Mouse (Mus musculus): ENCODE data around the gene Baz1a. TPM values are rescaled to one million over a fixed set of nuclear protein-coding genes. Genes with fewer than 3 reads are reported as not detected.
A peak's percentile ranks its signal among the peaks of the same experiment; 100 is the strongest.

The Baz1a gene
- total RNA-seq, 2 experiments from 2014 or later: 6.8 to 8.6 TPM

DNA sequence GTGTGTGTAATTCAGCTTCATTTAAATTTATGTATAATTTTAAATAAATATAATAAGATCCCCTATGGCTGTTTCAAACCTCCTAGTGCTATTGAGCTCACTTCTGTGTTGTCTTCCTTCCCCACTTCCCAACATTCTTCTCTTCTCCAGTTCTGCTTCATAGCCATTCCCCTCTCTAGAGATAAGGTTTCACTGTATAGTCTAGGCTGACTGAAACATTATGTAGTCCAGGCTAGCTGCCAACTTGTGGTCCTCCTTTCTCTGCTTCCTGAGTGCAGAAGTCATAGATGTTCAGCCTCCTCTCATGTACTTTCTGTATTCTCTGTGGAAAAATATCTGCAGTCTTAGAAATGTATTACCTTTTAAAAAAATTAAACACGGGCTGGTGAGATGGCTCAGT lies 136.3 kb downstream of the Baz1a start:
- intact Hi-C loops (cut with DNase I): loop anchor here (2.0 kb wide), 1 partner anchor 15 kb away; the partner anchor contains the start of gene Cfl2

DNA sequence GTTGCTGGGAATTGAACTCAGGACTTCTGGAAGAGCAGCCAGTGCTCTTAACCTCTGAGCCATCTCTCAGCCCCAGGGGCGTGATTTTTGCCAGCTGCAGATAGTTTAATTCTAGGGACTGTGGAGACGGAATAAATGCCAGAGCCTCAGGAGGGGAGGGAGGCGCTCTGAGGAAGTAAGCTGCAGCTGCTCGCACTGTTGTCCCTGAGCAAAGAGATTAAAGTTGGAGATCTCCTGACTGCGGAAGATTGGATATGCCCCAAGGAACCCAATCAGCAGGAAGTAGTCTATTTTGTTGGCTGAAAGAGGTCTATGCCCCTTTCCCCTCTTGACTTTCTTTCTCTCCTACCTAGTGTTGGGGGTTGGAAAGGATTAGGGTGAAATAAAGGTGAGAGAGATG lies 137.3 kb downstream of the Baz1a start:
- intact Hi-C loops (cut with DNase I): no loop called here
- DNase-seq (ENCODE audit: low spot score): no peak

More for the DNA sequence above, 136.3 kb downstream of the Baz1a start:
- no peak for DNase-seq (ENCODE audit: low spot score)

DNA sequence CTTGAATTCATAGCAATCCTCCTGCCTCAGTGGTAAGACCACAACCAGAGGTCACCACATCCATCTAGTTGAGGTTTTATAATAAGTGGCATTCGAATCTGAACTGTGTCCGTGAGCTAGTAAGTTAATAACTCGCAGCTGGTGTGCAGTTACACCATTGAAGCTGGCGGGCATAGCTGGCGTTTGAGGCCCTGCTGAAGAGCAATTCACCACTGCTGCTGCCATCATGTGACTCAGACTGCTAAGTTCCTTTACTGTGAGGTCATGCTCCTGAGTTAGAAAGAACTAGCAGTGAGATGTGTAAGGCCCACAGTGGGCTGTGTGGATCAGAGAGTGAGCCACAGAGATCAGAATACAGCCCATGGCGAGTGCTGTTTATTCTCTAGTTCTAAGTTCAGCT lies 139.4 kb downstream of the Baz1a start:
- DNase-seq (ENCODE audit: low spot score): peak; percentile 8

DNA sequence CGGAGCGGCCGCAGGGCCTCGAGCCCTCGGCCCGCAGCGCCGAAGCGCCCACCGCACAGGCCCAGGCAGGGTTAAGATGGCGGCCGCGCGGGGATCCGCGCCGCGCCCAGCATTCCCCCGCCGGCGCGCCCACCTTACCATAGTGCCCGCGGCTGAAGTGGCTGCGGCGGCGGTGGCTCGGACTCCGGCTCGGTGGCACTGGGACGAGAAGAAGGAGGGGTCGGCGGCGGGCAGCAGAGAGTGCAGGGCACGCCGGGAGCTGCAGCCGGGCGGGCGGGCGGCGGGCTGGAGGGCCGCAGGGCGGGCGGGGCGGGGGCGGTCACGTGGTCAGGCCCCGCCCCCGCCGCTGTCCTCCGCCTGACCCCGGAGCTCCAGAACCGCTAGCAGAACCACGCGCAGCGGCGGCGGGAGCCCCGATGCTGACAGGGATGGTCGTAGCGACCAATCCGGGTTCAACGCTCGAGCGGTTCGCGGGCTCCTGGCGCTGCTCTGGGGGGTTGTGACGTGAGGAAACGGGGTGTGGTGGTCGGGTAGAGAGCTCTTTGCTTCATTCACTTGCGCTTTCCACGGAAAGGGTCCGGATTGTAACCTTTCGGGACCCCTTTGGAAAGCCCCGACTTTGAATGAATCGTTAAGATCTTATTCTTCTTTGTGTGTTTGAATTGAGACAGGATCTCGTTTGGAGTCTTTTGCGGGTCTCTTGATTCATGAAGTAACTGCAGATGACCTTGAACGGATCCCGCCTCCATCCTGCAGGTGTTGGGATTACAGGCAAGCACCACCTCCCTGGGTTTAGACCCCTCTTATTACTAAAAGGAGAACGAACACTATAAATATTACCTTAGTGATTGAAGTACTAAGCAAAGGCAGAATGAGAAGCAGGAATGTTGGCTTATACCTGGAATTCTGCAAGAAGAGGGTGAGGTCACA lies 151.3 kb downstream of the Baz1a start, which contains the start of gene Cfl2:
Cfl2 (minus strand) TSS at position 272 of the 930 bp plus-strand sequence.
- intact Hi-C loops (cut with DNase I): loop anchor here (2.0 to 10.0 kb wide), 2 partner anchors 16 to 122 kb away; partner anchors contain the start of gene Gm20403
- DNase-seq (ENCODE audit: low spot score): peak; percentile 67

More for the DNA sequence above, 139.4 kb downstream of the Baz1a start:
- intact Hi-C loops (cut with DNase I): no loop called here

DNA sequence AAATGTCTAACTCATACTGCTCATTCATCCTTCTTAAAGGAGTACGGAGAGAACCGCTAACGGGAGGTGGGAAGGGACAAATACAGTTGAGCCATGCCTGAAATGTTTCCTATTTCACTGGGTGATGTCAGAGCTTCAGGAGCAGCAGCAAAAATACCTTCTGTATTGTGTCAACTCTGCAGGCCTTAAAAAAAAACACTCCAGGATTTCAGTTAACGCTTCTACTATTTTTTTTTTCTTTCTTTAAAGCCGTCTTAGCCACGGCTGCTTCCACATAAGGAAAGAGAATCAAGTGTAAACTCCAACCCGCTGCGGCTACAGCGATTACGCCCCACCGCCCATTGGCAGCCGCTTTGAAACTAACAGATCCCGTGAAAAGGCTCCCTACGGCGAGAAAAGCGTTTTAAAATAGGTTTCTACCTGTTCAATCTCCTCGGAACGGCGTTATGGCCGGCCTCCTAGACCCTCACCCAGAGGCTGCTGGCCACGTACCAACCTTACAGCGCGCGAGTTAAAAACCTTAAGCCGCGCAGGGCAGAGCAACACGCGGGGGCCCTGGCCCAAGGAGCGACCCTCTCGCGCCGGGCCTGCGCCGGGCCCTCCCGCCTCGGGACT lies 152.1 kb downstream of the Baz1a start:
- intact Hi-C loops (cut with DNase I): loop anchor here (2.0 to 10.0 kb wide), 2 partner anchors 17 to 123 kb away; partner anchors contain the start of gene Gm20403
- no peak for DNase-seq (ENCODE audit: low spot score)

DNA sequence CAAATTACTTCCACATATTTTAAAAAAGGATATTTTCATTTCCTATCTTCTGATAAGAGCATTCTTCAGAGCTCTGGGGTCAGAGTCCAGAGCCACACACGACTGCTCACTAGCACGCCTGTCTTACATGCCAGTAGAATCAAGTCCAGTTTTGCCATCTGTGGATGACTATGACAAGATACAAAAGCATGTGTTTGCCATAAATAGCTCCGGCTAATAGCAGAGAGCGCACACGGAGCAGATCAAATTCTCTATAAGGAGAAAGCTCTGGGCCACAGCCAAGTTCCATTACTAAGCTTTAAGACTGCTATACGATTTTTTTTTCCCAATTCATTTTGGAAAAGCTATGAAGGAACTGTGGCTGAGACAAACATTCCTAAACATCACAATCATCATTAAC lies 154.6 kb downstream of the Baz1a start:
- DNase-seq (ENCODE audit: low spot score): no peak
- intact Hi-C loops (cut with DNase I): no loop called here

DNA sequence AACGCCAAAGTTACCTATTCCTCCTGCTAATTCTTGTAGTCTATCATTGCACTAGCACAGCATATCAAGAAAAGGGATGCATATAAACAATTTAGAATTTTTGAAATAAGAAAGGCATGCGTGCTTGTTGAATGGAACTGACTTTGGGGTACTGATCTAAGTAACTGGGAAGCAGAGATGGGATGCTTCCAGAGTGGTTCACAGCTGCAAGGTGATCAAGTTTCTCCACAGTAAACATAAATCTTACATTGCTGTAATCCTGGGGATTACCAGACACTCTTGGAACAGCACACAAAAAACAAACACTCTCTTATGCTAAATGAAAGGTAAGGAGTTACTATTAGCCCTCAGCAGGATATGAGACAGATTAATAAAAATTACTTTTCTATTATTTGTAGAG lies 163.6 kb downstream of the Baz1a start:
- no peak for DNase-seq (ENCODE audit: low spot score)
- intact Hi-C loops (cut with DNase I): no loop called here

DNA sequence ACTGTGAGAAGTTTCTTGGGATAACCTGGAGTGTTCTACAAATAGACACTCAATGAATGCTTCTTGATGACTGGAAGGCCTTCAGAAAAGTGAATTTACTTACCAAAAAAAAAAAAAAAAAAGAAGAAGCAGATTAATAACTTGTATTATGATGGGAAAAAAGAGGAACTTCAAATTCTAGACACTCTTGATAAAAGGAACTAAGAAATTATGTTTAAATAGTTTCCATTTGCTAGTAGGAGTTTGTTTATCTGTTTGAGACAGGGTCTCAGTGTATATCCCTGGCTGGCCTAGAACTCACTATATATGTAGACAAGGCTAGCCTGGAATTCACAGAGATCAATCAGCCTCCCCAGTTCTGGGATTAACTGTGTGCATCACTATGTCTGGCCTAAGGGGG lies 169.7 kb downstream of the Baz1a start:
- DNase-seq (ENCODE audit: low spot score): no peak
- intact Hi-C loops (cut with DNase I): no loop called here

Other genes with a start within 250 kb of the Baz1a start
- 10 to 100 TPM; 32.3 to 32.8 TPM for gene Snx6, start 218.6 kb downstream of the Baz1a start, total RNA-seq (2021)
- 100 to 1,000 TPM; 364 to 384 TPM for gene Cfl2, start 151.5 kb downstream of the Baz1a start, total RNA-seq (2021)
- not detected for gene Gm20403, start 27.8 kb downstream of the Baz1a start, total RNA-seq (2021)
- gene 2700097O09Rik, start 65.8 kb upstream of the Baz1a start, total RNA-seq (2021): 1 to 10 TPM; 6.9 to 9.0 TPM
- gene Srp54a, start 65.9 kb upstream of the Baz1a start, total RNA-seq (2021): 10 to 100 TPM; 73.5 to 93.4 TPM
- 10 to 100 TPM; 10.1 to 13.9 TPM for gene Fam177a, start 110.1 kb upstream of the Baz1a start, total RNA-seq (2021)
- gene Srp54b, start 140.8 kb upstream of the Baz1a start, total RNA-seq (2021): 10 to 100 TPM; 41.0 to 43.4 TPM
- 1 to 10 TPM in 1 of 2 experiments, not detected in 1; 3.8 TPM for gene 1700047I17Rik2, start 185.2 kb upstream of the Baz1a start, total RNA-seq (2021)
- gene Srp54c, start 215.8 kb upstream of the Baz1a start, total RNA-seq (2021): 10 to 100 TPM; 25.3 to 25.7 TPM

Data from heart, postnatal 25 days (tissue).